Mouse (Mus musculus) layer of hippocampus, adult 9-11 months (tissue): ENCODE measurements around the gene St14.
"Not testable (repeated sequence)": the region's sequence is repeated elsewhere in the genome, so short reads cannot be mapped to it uniquely, and the experiment has no call there.

Source experiments
- DNase-seq: peaks from one replicate; pipeline ENCODE4 v3.0.0; 2022

St14 gene

DNA sequence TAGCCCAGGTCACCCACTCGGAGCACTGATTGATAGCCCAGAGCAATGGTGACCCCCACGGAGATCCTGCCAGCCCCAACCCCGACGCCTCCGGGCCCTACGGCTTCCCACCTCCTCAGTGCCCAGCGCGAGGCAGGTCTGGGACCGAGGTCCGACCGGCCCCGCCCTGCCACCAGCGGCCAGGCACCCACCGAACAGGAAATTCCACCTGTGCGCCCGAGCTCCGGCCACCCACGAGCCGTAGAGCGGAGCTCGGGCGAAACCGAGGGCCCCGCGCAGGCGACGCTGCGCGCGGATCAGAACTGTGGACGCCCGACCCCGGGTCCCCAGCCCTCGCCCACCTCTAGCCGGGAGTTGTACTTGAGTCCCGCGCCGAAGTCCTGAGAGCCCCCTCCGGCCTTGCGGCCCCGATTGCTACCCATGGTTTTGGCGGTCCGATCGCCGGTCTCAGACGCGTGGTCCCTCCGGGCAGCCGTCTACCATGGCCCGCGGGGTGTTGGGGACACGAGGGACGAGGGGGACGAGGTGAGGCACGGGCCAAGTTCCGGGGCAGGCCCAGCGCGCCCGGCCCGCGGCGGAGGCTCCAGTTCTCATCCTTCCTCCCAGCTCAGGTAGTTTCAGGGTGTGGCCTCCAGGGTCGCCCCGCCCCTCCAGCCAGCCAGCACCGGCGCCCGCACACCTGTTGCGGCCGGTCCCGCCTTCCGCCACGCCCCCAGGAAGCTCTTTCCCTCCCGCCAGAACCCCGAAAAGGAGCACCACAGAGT, at the start of gene St14:
Gene St14 (minus strand): TSS at position 649 of the 764 bp plus-strand sequence.
- DNase-seq: no peak

DNA sequence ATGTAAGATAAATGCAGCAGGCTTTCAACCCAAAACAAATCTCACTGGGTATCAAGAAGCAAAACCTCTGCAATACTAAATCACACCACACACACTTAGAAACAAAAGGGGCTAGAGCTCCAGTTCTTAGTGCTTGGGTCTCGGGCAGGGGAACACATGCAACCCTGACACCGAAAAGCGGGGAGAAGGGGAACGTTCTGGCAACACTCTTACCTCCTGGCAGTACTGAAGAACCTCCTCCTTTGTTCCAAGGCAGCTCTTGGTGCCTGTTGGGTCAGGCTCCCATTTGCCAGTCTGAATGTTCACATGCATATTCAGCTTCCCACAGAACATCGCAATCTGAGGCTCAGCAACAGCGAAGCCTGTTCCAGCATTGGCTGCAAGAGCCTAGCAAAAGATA, 46.0 kb upstream of the St14 start:
- no peak for DNase-seq

DNA sequence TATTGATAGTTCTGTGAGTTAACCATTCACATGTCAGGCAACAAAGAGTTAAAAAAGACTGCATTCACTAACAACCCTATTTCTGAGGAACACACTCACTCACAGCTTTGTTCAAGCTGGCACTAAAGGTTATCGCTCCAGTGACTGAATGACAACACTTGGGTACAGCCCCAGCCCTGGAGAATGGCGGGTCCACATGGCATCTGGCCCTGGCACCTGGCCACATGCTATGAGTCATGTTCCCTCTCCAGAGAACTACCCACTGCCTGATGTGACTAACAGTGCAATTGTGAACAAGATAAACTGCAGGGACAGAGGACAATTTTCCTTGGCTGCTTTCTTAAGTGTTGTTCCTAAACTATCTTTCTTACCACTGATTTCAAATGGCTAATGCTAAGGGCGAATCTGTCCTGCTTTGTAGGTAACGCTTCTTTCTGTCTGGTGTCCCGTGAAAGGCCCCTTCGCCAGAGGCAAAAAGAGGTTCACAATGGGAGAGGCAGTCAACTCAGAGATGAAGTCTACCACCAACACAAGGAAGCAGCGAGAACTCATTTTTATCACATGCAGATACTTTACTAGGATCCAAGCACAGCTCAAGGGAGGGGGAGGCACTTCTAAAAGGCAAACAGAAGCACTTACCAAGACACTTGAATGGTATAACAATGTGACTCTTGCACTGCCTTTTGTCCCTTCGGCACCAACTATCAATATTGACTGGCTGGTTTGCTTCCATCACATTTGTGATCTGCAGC, 44.9 kb upstream of the St14 start:
- DNase-seq: peak; percentile 93

DNA sequence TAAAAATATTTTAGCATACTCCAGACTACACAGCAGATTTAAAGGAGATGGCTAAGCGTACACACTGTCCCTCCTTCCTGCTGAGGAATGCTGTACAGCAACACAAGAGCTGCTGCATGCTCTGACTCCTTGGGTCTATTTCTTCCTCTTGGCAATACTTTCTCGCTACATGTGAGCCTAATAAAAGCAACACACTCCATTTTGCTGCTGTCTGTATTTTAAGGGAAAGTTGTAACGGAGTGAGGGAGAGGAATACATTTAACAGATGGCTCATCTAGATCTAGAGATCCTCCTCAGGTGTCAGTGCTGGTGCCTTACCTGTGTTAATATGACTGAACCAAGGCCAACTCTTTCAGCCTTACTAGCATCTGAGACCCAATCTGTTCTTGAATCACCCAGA, 44.3 kb upstream of the St14 start:
- DNase-seq: no peak

DNA sequence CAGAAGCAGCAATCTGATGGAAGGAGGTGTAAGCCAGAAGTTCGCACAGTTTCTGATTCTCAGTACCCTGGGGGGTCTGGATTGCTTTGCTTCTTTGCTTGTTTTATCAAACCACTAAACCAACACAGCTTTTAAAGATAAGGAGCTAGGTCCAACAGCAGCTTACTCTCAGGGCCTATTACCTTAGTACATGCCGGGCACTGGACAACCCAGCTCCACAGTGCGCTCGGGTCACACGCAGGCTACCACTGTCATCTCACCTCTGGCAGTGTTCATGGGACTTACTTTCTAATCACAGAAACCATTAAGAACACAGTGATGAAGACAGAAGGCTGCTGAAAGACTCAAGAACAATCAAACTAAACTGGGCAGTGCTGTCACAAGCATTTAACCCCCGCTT, 43.7 kb upstream of the St14 start:
- no peak for DNase-seq

DNA sequence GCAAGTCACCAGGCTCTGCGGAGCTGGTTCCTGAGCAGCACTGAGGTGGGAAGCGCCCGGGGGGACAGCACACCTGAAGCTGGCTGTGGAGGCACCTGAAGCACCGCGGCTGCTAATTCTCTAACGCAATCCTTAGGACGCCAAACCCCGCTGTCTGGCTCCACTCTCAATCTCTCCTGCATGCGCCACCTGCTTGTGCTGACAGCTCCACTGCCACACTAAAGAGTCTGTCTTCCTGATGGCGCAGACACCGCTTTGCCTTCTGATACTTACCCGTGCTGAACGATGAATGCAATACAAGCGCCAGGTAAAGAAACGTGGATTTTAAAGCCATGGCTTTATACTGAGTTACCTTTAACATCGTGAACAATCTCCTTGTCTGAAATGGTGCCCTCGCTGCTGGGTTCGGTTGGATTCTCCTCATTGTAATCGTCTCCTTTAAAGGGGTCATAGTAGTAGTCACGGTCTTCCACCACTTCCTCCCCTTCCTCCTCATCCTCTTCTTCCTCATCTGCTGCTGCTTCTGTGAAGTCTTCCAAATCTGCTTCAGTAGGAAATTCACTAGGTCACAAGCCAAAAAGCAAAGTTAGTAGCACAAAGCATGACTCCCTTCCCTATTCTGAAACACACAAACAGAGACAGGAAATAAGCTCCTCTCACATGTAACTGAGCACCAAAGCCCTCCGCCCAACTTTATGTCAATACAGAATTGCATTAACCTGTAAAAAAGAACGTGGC, 36.9 kb upstream of the St14 start:
- DNase-seq: no peak

DNA sequence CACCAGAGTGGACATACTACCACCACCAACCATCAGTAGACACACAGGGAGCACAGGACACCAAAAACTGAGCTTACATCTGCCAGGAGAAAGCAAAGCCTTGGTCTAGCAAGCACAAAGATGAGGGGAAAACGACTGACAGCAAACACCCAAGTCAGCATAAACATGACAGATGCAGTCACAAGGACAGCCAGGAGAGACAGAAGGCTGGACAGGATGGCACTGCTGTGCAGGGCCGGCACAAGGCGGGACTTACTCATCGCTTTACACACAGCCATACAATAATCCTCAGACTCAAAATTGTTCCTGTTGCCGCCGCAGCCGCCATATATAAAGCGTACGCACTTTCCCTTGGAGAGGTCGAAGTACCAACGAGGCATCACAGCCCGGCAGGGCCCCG, 35.7 kb upstream of the St14 start:
- DNase-seq: no peak

DNA sequence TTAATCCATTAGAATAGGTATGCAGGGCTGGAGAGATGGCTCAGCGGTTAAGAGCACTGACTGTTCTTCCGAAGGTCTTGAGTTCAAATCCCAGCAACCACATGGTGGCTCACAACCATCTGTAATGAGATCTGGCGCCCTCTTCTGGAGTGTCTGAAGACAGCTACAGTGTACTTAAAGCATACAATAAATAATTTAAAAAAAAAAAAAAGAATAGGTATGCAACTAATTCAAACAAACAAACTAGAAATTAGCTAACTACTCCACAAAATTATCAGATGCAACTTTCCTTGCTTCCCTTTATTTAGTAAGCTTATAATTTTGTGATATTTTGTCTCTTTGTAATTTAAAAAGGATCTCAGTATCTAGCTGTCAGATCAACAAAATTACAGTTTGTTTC, 33.9 kb upstream of the St14 start:
- not testable (repeated sequence) for DNase-seq

DNA sequence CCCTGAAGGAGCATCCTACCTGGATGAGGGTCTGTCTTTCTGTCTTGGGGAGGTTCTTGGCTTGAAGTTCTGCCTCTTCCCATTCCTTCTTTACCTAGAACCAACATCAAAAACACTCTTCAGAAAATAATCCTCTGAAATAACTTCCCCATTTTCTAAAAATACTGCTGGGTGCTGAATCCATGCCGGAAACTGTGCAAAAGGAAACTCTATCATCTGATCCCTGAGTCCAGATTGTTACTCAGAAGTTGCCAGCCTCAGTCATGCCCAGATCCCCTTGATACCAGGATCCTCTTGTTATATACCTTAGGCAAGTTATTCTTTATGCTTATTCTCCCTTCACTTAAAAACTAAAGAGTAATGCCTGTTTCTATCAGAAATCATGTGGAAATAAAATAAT, 31.7 kb upstream of the St14 start:
- DNase-seq: no peak

DNA sequence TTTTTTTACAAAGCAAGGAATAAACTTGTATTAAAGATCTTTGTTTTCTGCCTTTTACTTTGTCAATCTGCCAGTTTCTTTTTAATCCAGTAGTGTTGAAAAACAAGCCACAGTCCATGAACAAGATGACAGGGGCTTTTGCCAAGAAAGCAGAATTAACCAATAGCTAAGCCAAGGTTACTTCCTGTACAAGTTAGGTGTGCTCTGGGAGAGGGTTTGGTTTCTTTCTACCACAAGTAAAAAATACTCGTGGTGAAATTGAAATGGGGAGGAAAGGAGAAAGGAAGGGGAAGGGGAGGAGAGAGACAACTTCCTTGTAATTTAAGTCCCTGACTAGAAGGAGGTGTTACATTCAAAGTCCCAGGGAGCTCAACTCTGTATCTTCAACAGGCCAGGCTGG, 31.3 kb upstream of the St14 start:
- no peak for DNase-seq

DNA sequence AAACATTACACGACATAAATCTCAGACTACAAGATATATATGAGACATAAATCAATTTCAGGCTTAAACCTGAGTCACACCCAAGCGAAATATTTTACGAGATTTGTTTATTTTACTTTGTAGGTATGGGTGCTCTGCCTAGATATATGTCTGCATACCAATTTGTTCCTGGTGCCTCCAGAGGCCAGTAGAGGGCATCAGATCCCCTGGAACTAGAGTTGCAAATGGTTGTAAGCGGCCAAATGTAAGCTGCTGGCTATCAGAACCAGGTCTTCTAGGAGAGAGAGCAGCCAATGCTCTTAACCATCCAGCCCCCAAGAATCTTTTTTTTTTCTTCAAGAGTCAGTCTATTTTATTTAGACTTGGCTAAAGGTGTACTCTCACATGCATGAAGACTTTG, 28.3 kb upstream of the St14 start:
- DNase-seq: no peak

DNA sequence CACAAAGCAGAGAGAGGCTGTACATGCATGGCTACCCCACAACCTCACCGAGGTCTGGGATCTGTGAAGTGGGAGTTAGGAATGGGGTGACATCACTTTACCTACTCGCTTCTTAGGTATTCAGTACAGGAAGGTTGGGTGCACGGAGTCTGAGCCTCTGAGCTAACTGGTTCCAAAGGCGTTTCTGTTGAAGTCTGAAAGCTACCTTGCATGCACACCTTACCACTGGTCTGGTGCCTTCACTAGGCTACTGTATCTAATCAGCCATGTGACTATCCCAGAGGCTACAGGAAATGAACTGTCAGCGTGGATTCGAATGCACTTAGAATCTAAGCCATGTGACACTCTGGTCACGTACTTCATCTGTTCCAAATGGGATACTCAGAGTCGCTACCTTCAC, 24.9 kb upstream of the St14 start:
- DNase-seq: no peak

DNA sequence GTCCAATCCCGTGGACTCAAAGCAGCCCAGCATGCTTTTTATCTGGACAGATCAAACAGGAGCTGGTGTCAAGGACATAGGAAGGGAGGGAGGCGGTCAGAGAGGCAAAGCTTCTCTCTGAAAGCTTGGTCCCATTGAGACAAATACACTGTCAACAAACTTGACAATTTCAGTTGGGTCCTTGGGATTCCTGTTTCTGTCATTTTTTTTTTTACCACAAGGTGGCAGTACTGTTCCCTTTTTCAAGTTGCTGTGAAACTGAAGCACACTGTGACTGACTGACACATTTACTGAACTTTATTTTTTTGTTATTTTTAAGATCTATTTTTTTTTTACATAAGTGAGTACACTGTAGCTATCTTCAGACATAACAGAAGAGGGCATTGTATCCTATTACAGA, 19.4 kb upstream of the St14 start:
- no peak for DNase-seq

DNA sequence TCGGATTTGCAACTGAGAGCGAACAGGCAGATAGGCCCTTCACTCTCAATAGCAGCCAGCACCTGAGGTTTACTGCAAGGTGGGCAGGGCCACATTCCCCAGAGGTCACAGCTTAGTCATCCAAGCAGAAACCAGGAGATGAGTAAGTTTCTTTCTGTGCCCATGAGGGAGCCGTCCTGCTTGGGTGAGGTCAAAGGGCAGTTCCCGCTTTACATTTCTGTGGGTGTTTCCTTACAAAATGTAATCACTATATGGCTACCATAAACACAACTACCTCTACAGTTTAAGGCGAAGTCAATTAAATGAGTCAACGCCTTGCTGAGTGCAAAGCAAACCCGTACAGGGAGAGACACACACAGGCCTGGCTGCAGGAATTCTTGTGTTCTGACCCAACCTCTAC, 16.5 kb upstream of the St14 start:
- no peak for DNase-seq

DNA sequence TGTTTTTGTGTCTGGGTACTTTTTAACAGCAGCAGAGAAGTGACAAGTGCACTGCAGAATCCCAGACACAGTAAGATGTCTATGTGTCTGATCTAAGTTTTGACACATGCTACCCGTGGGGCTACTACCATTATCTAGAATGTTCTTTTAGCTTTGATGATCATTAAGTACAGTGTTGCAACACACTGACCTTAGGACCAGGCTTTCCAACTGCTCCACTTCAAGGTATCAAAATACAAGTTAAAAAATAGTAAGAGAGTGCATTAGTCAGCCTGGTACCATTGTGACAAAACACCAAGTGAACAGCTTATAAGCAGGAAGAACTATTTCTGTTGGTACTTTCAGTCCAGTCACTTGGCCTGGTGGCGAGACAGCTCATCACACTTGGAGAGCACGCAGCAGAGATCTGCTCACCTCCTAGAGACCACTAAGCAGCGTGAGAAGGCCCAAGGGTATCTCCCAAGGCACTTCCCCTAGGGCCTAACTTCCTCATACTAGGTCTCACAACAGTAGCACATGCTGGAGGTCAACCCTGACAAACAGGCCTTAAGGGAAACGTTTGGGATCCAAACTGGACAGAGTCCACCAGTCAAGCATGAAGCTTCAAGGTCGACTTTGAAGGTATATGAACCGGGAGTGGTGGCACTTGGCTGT, 13.7 kb upstream of the St14 start:
- DNase-seq: peak; percentile 88

DNA sequence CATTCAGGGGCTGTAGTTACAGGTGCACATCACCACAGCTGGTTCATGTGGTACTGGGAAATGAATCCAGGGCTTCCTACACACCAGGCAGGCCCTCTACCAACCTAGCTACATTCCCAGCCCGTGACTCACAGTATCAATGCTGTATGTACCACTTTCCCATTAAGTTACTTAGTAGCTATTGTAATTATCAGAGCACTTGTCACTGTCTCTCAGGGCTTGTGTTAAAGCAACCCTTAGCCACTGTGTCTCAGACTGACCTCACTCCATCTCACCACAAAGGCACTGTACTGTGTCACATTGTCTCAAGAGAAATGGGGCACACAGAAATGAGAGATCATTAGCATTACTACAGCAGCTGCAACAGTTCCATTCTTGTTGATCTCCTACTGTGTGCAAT, 11.3 kb upstream of the St14 start:
- no peak for DNase-seq

DNA sequence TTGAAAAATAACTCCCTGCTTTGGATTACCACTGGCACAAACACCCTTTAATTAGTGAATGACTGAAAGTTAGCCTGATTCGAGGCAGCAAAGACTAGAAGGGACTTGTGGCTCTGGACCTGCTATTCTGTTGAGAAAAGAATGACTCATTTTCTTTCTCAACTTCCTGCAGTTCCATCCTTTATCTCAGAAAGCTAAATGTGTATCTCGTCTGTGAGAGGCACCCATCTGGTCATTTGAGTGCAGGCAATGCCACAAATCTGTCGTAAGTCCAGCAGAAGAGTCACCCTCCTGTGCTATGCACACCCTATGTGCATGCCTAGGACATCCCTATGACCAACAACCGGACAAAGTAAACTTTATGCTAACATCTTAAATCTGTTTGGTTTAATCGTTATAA, 1.5 kb upstream of the St14 start:
- DNase-seq: no peak

DNA sequence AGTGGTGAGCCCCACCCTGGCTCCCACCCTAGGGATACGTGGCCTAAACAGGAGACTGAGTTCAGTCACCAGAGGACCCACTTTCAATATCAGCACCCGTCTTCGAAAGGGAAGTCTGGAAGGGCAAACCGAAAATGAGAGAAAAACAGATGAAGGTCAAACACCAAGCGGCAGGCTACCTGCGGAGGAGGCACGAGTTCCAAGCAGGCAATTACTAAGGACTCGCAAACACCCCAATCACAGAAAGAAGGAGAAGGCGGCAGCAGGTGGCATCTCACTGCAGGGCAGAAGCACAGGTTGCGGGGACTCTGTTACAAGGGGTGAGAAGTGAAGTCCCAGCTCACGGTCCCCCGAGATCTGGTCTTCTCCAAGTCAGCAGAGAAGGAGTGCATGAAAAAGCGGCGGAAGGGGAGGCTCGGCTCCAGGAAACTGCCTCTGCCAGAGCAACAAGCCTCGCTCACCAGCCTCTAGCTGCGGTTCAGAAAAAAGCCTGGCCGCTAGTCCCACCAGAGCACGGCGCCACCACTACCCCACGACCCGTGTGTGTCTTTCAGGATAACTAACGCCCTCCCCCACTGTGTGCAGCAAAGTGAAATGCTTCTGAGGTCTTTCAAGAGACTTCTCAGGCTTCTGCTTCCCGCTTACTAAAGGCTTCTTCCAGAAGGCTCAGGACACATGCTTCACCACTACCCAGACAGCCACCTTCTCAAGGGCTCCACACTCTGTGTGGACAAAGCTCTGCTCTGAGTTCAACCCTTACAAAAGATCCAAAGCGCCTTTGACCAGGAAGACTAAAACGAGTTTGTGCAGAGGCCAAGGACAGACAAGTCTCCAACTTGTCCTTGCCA, 1.1 kb downstream of the St14 start:
- DNase-seq: no peak

DNA sequence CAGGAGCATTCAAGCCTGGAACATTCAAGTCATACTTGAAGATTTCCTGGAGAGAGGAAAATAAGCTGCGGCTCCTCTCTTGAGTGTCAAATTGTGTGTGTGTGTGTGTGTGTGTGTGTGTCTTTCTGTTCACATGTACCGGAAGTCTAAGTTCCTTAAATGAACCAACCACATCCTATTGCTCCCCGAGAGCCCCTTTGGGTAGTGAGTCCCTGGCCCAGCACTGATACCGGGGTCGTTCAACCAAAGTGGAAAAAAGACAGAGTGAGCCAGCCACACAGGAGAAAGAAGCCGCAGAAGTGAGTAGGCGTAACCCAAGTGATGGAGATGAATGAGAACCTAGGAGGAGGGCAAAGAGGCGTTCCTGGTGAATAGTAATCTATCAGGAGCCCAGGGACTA, 1.7 kb downstream of the St14 start:
- peak; percentile 34 for DNase-seq

DNA sequence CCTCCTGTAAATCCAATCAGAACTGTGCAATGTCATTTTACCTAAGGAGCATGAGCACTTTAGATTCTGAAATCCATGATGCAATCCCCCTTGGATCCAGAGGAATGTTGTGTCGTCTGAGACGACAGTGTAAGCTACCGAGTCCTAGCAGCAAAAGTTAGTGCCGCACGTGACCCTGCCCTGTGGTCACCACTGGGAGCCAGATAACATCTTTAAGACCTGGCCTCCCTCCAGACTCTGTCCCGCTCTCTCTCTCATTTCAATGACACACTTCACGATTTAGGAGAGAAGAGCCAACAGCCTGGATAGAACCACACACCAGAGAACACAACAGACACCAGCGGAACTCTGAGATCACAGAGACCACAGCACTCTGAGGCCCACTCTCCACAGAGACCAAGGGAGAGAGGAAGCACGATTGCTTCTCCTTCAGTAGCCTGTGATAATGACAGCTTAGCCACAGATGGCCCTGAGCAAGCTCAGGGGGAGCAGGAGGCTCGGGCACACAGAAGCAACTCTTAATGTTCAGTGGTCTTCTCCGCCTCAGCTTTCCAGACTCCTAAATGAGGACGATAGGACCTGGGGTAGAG, 3.7 kb downstream of the St14 start:
- no peak for DNase-seq

DNA sequence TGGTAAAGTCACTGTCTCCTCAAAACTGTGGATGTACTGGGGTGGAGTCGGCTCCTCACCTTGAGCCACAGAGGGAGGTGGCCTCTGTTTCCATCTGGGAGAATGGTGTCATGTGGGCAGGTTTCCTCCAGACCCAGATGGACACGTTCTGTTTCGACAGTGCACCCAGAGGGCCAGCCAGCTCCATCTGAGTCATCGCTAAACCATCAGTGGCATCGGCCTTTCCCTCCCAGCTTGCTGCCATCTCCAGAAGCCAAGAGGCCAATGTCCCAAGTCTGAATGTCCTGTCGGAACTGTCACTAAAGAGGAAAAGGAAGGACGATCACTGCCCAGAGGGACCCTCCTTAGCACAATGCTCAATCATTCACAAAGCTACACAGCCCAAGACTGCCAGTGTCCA, 5.6 kb downstream of the St14 start:
- no peak for DNase-seq

DNA sequence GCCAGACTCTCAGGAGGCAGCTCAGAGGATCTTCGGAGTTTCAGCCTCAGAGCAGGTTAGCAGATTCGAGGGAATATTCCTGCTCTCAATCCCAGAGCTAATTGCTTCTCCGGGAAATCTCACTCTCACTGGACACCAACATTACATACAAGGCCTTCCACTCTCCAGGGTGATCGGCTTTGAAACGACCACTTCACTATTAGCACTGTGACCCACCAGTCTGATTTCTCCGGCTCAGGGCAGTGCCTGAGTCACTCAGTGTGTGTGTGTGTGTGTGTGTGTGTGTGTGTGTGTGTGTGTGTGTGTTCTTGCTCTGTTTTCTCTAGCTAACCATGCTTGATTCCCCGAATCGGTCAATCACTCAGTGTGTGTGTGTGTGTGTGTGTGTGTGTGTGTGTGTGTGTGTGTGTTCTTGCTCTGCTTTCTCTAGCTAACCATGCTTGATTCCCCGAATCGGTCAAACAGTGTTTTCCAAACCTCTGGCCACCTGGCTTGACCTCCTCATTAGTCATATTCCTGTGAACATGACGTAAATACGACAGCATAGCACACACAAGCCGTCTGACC, 9.1 kb downstream of the St14 start:
- DNase-seq: no peak
